Mouse (Mus musculus) kidney, postnatal 14 days (tissue): ENCODE data around the gene Orc6.
A peak's percentile ranks its signal among the peaks of the same experiment; 100 is the strongest.

Experiments used
- DNase-seq: peaks from one replicate; pipeline ENCODE4 v3.0.0; 2022; ENCODE audit warnings: mixed read lengths

Orc6 gene

DNA sequence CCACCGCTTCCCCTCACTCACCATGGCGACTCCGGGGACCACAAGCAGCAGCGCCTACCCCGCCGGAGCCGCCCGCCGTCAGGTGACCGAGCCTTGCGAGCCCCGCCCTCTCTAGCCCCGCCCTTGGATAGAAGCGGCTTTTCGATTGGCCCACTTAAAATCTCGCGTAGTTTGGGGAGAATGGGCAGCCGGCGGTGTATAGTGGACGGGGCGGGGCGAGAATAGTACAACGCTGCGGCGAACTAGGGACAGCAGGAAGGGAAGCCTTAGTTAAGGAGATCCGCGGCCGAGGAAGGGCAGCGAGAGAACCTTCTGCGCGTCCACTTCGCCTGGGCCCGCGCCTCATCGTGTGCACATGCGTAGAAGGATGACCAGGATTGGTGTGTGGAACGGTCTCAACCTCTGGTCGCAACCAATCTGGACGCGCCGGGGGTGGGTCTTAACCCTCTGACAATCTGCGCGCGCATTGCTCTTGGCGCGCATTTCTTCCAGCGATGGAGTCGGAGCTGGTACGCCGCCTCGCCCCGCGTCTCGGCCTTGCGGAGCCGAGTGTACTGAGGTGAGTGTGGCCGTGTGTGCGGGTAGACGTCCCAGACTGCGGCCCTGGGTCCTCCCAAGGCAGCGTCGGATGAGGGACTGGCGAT, at the start of gene Orc6, which contains the start of gene Vps35:
Gene Orc6 (plus strand): TSS at position 199 of the 644 bp plus-strand sequence.
Gene Vps35 (minus strand): TSS at position 369 of the 644 bp plus-strand sequence.
- DNase-seq, result peak; percentile 98

DNA sequence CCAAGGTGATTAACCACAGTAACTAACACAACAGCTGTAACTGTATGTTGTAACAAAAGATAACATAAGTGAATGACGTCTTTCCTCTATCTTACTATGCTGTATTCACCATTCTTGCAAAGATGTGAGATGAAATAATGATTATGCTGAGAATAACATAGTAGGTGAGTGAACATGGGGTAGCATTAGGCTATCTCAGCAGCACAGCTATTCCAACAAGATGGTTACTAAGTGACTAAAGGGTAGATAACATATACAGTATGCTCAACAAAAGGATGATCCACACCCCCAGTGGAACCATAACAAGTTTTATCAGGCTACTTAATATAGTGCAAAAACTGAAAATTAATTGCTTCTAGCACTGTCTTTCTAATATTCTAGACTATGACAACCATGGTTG, 12.6 kb upstream of the Orc6 start:
- DNase-seq, result no peak

DNA sequence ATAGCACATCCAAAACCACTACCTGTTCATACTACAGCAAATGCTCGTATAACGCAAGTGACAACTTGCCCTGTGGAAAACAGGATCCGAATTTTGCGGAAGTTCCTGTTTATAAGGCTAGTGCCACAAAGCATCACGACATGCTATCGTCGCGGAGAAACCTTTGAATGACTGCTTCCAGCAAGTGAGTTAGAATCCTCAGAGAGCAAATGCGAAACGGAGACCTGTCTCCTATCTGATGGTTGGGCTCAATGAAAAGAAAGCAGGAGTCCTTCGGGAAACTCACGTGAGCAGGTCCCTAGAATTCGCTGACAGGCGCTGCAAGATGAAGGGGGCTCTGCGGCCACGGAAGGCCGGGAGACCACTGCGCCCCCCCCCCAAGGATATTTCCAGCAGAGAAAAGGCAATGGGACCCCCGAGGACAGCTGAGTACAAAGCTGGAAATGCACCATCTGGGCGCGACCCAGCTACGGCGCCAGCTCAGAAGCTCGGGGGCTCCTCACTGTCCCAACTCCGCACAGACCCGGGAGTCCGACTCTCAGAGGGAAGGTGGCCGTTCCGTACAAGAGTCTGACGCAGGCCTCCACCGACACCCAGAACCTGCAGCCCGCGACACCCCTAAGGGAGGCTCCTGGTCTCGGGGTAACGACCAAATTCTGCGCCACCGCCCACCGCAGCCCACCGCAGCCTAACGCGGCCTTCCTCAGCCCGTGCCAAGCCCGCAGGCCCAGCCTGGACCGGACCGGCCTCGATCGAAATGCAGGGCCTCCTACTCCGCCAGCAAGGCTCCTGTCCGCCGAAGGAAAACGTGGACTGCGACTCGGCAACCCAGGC, 615 bp upstream of the Orc6 start:
- DNase-seq, result no peak

DNA sequence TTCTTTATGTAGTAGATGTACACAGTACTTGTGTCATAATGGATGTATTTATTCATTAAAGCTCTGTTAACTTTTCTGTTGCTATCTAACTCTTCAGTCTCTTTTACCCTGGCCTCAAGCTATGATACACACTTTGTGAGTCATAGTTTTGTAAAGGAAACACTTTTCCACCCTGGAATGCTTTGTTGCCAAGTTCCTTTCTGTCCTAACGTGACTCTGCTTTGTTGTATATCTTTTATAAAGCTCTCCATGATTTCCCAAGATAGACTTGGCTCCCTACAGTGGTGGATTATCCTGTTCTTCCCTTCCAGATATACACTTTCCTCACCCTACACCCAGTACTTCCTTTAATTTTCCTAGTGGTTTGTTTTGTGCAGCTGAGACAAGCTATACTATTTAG, 2.5 kb downstream of the Orc6 start:
- no peak for DNase-seq

DNA sequence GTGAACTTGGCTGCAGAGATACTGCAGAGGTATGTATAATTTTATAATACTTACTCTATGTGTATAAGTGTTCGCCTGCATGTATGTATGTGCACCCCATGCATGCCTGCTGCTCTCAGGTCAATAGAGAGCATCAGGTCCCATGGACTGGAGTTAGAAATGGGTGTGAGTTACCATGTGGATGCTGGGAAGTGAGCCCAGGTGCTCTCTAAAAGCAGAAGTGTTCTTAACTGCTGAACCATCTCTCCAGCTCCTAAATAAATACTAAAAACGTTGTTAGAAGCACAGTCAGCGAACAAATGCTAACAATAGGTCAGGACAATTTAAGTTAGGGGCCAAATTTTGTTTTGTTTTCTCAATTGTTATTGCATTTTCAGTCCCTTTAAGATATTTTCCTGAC, 3.5 kb downstream of the Orc6 start:
- DNase-seq, result no peak

DNA sequence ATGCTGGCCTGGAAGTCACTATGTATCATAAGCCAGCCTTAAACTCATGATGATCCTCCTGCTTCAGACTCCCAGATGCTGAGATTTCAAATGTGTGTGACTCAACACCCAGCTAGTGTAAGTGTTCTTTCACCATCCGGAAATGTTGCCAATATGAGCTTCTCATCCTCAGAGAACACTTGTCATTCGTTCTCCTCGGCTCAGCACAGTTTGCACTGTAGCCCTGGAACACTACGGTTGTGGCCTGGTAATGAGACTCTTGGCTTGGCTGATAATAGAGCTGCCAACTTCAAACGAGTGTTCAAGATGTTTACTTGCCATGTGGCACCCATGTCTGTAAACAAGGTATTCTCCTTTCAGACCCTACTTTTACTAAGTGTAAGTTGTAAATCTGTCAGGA, 4.1 kb downstream of the Orc6 start:
- DNase-seq, result no peak

DNA sequence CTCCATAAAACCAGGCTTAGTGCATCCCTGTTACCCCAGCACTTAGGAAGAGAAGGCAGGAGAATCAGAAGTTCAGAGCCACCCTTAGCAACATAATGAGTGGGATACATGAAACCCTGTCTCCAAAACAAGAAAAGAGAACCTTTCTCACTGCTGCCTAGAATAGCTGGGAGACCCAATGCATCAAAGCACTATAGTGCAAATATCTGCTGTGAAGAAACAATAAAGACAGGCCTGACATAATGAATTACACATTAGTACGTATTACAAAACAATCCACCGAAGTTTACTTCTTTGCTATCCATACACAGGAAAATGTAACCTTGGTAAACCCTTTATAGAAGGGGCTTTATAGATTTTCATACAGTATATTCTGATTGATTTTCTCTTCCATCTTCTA, 9.1 kb downstream of the Orc6 start:
- no peak for DNase-seq

DNA sequence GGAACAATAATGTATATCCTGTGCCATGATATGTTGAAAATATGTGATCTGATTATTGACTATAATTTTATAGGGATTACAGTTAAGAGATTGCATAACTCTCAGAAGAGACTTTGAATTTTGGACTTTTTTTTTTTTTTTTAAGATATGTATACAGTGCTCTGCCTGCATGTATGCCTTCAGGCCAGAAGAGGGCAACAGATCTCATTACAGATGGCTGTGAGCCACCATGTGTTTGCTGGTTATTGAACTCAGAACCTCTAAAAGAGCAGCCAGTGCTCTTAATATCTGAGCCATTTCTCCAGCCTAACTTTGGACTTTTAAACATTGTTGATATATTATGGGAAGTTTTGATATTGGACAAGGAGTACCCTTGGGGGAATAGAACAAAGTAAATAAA, 12.3 kb downstream of the Orc6 start:
- peak; percentile 42 for DNase-seq

DNA sequence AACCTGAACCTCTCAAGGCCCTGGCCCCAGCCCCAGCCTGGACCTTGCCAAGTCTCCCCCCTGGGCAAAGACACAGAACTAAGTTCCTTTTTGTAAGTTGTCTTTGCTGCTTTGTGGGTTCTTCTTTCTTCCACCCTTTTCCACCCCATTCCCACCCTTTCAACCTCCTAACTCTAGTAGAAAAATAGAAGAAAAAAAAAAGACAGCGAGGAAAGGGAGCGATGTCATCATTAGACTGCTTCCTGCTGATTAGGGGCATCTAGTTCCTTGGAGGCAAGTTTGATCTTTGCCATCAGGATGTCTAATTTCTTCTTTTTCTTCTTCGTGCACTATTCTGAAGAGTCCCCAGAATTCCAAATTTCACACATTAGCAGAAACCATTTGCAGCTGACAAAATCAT, 13.6 kb downstream of the Orc6 start:
- DNase-seq, result no peak

DNA sequence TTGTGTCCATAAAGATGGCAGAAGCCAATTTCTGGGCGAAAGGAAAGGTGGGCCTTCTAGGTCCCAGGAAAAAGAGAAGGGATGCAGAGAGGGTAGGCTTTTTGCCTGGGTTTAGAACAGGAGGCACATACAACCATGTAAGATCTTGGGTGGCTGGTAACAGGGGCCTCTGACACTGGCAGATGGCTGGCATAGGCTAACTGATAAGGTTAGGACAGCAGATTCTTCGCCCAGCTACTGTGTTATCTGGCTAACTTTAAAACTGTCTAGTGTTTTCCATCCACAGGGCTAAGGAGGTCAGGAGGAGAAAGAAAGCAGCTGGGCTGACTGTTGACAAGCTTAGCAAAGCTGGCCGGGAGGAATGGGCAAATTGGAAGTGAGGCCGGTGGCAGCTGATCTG, 19.1 kb downstream of the Orc6 start:
- DNase-seq, result no peak

DNA sequence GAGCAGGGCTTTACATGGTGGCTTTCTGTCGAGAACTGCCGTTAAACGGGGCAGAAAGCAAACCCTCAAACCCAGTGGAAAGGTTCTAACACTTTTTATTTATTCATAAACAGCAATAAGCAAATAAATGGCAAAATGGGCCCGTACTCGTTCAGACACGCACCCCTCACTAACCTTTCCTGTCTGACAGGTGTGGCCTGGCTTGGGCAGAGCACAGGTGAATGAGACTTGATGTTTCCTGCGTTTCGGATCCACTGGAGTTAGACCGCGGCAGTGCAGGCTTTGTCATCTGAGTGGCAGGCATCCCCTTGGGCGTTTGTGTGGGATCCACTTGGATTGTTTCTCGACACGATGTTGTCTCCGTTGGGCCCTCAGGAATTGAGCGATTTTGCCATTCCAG, 22.5 kb downstream of the Orc6 start:
- no peak for DNase-seq

DNA sequence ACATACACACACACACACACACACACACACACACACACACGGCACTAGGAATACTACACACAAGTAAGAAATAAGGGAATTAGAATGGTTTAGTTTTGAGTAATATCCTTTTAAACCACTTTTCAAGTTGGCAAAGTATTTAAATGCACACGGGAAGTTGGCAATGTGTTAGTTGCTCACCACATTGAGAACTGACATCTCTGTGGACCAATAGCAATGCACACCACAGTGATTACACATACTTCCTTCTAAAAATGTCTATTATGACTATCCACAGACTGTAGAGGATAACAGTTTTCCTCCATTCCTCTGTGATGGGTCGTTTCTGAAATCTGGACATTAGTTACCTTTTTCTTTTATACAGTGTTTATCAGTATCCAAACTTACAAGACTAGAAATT, 23.7 kb downstream of the Orc6 start:
- DNase-seq, result no peak

DNA sequence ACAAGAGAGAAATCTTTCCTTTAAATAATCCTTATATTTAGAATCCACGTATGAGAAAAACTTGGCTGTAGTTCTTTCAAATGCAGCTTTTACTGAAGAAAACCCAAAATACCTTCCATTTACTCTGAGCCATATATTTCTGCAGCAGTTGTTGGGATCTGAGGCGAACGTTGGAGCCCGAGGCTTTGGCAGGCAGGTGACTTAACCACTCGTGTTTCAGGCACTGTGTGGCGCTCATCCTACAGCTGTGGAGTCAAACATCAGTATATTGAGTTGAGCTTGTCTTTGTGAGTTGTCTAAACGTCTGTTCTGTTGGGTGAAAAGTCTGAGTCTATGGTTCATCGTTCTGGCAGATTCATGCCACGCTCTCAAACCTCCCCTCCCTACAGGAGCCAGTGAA, 27.6 kb downstream of the Orc6 start:
- no peak for DNase-seq

DNA sequence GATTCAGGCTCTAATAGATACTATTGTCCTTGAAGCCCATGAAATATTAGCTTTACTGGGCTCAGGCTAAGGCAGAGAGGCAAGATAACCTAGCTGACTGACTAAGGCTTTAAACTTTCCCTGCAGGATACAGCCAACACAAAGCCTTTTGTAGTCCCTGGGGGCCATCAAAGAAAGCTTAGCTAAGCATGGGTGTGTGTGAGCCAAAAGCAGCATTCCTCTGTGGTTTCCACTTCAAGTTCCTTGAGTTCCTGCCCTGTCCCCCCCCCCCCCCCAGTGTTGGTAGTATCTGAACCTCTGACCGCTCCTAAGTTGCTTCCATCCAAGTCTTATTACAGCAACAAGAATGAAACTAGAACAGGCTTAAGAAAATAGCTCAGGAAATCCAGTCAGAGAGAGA, 30.1 kb downstream of the Orc6 start:
- DNase-seq, result peak; percentile 53

DNA sequence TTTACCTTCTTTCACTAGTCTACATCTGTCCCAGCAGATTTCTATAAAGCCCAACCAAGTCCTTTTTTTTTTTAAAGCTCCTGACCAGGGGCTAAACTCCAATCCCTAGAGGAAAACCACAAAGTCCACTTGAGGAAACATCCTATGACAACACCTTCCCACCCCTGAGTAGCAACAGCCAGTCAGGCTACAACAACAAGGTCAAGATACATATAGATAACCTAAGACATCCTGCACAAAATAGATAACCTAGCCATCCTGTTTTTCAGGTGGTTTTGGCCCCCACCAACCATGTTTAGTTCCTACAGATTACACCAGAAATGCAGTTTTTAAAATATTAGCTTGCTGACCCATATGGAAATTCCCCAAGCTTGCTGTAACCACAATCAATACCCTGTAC, 35.7 kb downstream of the Orc6 start:
- no peak for DNase-seq

DNA sequence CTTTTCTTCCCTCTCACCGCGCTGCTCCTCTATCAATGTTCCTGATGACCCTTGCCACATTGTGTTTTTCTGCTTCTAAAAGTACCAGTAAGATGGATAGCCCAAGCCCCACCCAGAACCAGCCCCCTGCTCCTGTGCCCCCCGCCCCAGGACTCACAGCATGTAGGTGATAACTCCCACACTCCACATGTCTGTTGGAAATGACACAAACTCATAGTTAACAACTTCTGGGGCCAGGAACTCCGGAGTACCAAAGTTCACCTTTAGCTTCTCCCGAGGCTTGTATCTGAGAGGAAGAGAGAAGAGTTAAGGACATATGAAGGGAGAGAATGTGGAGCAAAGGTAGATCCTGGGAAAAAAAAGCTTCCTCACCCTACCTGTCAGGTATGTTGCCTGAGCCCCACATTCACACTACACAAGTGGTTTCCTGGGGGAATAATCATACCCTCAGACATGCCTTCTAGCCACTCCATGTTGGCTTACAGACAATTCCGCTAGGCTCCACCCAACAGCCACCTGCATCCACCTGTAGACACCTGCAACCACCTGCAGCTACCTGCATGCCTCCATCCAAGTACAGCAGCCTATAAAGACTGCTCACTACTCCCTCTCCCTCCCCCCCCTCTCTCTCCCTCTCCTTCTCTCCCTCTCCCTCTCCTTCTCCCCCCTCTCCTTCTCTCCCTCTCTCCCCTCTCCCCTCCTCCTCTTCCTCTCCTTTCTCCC, 36.9 kb downstream of the Orc6 start:
- no peak for DNase-seq

DNA sequence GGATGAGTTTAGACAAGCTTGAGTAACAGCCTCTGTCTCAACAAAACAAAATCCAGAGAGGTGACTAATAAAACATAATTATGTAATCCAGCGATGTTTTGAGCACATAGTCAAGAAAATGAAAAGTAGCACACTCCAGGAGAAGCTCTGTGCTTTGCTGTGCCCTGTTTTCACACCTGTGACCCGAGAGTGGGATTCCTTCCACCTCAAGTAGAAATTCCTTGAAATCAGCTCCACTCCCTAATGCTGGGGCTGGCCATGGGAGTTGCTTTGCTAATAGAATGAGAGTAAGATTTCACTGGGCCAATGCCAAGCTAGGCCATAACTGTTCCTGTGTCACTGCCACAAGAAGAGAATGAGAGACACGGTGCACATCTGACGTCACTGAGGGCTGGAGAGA, 38.2 kb downstream of the Orc6 start:
- DNase-seq, result no peak

DNA sequence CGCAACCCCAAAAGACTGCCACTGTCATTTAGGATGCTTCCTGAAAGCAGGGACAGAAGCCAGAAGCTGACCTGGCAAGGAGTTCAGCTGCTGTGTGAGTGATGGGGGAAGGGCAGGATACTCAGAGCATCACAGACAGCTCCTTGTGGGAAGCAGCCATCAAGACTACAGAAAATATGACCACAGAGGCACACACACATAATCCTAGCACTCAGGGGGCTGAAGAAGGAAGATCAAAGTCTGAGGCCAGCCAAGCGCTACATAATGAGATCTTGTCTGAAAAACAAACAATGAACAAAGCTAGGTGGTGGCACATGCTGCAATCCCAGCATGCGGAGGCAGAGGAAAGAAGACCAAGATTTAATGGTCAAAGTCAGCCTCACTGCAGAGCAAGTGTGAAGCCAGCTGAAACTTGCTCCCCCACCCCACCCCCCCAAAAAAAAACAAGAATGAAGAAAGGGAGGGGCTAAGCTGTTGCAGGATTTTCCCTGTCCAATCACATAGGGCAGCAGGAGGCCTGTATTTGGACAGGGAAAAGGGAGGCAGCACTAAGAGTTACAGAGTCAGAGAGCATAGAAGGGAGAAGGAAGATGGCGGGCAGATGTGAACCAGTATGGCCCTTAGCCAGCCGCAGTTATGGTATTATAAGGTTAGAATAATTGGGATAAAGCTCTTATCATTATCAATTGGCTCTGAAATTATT, 40.6 kb downstream of the Orc6 start:
- no peak for DNase-seq

DNA sequence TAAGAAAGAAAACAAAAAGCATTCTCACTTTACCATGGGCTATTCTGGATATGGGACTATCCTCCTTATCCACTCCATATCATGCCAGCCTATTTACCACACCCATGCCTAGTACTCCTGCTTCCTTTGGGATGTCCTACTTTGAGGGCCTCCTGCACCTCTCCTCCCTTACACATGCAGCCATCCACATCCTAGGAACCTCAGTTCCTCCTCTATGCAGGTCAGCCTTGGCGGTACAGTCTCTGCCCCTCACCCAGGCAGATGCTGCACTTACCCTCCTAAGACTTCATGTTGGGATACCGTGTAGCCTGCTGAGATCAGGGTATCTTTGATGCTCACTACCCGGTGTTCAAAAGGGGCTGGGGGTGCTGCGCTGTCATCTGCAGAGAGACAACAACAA, 53.9 kb downstream of the Orc6 start:
- no peak for DNase-seq
